Mouse (Mus musculus) ES-Bruce4 (cell line): ENCODE results near the gene Trp53bp1.

Experiments
- CTCF ChIP-seq: IDR thresholded peaks from one replicate; pipeline ENCODE4 v1.8.1; 2011; ENCODE audit warnings: low read depth, low read length
- EP300 ChIP-seq: IDR thresholded peaks from 2 replicates; pipeline ENCODE4 v1.6.1; 2011; ENCODE audit warnings: low read depth, low read length; ENCODE audit not compliant: insufficient read depth
- POLR2A ChIP-seq: IDR thresholded peaks from one replicate; pipeline ENCODE4 v1.8.1; 2011; ENCODE audit warnings: low read length; ENCODE audit not compliant: insufficient read depth

DNA sequence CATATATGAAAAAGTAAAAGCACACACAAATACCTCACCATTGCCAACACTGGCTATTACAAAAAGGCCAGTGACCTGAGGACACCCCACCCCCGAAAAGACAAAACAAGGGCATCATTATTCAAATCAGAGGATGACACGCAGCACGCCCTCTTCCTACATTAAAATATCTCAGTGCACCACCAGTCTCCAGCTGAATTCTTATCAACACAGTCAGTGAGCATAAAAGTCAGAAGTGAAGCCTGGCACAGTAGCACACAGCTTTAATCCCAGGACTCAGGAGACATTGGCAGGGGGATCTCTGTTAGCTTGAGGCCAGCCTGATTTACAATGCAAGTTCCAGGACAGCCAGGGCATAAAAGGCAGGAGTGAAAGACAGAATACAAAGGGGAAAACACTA lies 64.7 kb downstream of the Trp53bp1 start:
- no peak for TF ChIP-seq POLR2A
- no peak for TF ChIP-seq CTCF
- no peak for TF ChIP-seq EP300
